Mouse (Mus musculus): ENCODE measurements around the gene Lrig2.

The Lrig2 gene

DNA sequence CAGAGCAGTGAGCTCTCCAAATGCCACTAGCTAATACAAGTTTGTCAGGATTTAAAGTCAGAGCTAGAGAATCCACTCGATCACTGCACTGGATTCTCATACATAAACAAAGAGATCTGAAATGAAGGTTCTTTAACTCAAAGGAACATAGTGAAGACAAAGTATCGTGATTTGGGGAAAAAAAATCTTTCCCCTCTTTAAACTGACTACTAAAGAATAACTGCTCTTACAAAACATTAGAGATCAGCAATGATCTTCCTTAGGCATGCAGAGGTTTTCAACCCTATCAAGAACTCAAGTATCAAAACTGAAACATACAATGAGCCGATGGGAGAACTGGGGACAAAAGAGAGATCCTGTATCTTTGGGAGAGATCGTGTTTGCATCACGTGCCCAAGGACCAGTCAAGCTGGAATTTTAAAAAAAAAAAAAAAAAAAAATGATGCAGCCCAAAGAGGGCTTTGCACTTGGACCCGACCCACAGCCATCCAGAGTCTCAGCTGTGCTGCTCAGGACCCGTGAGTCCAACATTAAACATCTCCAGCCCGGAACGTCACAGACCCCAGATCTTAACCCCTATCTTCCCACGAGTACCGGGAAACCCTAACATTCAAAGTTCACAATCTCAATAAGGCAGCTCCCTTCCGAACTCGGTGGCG, 818 bp downstream of the Lrig2 start:
- DNase-seq (ENCODE audit: low spot score in 2 of 2) = no peak

DNA sequence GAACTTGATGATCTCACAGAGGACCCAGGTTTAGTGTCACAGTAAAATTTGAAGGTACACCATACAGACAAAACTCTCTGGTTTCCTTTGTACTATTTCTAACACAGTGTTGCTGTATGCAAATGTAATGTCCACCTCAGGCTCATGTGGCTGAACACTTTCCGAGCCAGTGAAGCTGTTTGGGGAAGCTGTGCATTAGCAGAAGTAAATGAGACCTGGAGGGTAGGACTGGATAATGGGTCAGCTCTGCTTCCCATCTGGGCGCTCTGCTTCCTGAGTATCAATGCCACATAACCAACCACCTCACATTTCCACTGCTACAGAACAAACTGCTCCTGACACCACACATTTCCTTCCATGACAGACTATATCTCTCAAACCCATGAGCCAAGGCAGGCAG, 10.1 kb downstream of the Lrig2 start:
- peak in 1 of 2 experiments; percentile 14 for DNase-seq (ENCODE audit: low spot score in 2 of 2)

DNA sequence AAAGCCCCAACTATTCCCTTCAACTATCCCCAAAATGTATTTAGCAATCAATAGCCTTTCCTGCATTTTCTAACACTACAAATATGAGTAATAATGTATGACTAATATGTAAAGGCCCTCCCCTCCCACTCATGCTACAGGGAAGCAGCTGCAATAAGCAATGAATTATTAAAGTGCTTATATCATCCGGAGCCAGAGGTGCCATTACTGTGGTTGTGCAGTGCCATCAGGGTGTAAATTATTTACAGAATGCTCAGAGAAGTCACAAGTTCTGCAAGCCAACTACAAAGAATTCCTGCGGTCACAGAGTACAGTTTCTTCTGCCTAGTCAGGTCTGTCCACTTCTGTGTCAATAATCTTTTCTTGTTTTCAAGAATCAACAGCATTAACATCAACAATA, 10.8 kb downstream of the Lrig2 start:
- DNase-seq (ENCODE audit: low spot score in 2 of 2) = no peak

DNA sequence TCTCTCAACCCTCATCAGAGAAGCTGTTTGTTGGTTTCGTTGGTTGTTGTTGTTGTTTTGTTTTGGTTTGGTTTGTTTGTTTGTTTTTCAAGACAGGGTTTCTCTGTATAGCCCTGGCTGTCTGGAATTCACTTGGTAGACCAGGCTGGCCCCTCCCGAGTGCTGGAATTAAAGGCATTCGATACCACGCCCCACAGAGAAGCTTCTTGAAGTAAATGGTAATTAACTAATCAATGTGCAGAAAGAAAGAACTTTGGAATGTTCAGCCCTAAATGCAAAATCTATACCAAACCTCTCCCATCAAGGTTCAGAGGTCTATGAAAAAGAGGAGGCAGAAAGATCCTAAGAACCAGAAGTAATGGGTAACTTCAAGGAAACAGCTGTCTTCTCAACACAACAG, 15.5 kb downstream of the Lrig2 start:
- DNase-seq (ENCODE audit: low spot score in 2 of 2) = no peak

DNA sequence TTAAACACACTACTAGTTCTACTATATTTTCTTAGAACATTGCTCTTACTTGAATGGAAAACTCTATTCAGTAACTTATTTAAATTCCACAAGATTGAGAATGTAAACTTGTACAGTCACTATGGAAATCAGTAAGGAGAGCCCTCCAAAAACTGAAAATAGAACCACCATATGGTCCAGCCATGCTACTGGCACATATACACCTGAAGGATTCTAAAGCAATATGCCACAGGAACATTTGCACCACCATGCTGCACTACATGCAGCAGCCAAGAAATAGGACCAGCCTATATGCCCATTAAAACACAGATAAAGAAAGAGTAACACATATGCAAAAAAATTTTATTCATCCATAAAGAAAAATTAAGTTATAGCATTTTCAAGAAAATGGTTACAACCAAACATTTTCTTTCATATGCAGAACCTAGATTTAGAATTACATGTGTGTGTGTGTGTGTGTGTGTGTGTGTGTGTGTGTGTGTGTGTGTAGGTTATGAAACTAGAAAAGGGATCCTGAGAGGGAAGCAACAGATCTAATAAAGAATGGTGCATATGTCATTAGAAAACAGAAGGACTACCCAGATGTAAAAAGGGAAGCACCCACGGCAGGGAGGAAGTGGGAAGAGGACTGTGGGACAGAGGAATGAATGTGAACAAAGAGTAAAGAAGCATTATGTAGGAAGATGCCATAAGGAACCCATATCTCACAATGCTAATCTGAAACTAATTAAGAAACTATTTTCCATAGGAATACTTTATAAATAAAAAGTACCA, 30.6 kb downstream of the Lrig2 start:
- DNase-seq (ENCODE audit: low spot score in 2 of 2) = no peak

DNA sequence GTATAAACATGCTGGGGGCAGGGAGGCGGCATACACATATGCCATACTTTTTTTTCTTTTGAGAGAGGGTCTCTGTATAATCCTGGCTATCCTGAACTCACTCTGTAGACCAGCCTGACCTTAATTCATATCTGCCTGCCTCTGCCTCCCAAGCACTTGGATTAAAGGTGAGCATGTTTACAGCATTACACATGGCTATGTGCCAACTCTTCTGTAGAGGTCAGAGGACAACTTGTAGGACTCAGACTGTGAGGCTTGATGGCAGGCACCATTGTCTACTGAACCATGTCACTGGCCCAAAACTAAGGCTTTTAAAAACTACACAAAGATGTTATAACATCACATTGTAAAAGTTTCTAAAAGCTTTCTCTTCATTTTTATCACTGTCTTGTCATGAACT, 33.7 kb downstream of the Lrig2 start:
- DNase-seq (ENCODE audit: low spot score in 2 of 2) = no peak

DNA sequence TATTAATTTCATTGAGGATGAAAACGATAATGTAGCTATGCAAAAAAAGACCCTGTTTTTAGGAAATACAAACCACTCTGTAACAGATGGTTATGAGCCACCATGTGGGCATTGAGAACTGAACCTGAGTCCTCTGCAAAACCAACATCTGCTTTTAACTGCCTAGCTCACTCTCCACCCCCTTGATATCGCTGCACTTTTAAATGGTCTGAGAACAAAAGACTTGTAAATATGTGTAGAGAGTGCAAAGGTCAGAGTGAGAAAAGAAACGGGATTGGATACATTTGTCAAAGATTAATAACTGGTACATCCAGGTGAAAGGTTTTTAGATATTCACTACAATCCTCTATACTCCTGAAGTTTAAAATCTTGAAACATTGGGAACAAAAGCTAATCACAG, 42.3 kb downstream of the Lrig2 start:
- DNase-seq (ENCODE audit: low spot score in 2 of 2) = no peak

DNA sequence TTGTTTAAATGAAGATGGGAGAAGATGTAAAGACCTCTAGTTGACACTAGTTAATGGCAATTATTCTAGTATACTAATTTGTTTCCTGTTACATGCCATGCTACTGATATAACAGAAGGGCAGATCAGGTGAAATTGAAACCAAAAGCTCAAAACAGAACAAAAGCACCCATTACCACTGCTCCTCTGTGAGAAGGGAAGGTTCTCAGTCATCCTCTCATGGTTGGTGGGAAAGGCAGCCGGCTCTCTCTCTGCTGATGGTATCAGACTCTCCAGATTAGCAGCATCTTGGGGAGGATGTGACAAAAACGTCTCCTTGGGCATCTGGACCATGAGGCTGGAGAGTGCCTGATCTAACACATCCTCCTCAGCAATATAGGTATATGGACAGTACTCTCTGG, 50.5 kb downstream of the Lrig2 start:
- DNase-seq (ENCODE audit: low spot score in 2 of 2) = no peak

DNA sequence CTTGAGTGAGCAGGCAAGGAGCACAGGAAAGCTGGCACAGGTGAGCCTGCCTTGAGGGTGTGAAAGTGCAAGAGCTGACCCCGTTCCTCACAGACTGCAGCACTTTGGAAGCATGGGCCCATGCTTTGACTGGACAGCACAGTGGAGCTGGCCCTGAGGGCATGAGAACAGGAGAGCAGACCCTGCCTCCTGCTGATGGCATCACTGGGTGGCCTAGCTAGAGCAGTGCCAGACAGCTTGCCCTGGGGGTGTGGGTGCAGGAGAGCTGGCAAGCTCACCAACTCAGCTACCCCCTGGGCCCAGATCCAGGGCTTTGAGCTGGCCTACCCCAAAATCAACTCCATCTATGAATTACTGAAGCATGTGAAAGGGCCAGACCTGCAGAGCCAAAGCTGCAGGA, 53.1 kb downstream of the Lrig2 start:
- DNase-seq (ENCODE audit: low spot score in 2 of 2) = no peak

DNA sequence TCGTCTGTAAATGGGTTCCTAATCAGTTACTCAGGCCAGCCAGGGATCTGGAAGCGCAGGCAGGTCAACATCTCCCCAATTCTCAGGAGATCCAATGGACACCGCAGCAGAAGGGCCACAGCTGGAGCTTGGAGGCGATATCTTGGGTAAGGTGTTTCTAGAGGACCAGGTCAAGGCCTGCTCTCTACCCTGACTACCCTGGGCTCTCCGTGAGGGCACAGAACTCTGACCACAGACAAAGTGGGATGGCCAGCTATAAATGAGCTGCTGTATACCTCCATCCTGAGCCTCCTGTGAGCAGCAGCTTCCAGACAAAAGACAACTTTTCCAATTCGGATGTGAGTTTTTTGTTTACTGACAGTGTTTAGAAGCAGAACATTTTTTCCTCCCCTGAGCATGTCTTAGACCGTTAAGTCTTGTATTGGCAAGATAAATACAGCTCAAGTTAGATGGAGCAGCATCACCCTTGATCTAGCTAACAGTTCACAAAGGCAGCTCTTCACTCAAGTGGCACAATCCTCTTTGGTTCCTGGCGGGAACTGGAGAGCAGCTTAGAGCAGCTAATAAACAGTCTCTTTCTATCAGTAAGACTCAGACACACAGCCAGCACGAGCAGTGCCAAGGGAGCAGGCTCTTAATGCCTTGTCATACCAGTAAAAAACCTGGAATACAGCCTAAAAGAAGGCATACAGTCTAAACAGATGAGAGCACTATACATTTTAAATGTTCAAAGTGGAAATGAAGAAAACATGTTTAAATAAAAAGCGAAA, 56.0 kb downstream of the Lrig2 start:
- DNase-seq (ENCODE audit: low spot score in 2 of 2) = no peak

DNA sequence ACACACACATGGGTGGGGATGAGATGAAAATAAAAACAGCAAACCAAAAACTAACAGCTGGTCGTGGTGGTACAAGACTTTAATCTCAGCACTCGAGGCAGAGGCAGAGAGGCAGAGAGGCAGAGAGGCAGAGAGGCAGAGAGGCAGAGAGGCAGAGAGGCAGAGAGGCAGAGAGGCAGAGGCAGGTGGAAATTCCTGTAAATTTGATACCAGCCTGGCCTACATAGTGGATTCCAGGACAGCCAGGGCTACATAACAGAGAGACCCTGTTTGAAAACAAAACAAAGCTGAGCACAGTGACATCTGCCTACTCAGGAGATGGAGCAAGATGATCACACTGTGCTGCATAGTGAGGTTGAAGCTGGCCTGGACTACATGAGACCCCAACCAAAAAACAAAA, 64.5 kb downstream of the Lrig2 start:
- no peak for DNase-seq (ENCODE audit: low spot score in 2 of 2)

DNA sequence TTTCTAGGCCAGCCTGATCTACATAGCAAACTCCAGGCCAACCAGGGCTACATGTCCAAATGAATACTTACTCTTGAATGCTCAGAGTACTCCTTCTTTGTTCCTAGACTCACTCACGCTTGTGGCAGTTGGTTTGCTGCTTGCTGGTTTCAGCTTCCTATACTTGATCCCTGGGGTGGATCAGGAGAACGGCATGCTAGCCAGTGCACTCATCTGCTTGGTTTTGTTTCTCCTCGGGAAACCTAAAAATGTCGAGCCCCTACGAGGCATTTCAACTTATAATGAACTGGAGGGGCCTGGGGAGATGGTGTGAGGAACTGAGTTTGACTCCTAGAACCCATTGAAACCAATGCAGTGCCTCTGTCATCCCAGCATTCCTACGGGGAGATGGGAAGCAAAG, 65.0 kb downstream of the Lrig2 start:
- no peak for DNase-seq (ENCODE audit: low spot score in 2 of 2)

DNA sequence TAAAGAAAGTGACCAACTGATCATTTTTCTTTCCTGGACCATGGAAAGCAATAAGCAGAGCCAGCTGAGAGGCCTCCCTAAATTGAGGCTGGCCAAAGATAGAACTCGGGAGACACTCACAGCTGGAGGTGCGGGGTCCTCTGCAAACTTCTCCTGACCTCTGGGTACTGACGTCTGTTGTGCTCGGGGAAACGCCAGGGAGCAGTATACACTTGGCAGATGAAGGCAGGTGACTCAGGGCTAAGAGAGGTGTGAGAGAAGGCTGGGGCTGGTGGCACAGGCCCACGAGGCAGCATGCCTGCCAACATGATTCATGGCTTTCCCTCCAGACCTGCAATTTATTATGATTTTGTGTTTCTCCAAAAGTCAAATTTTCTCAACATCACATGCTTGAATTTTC, 66.1 kb downstream of the Lrig2 start:
- DNase-seq (ENCODE audit: low spot score in 2 of 2) = no peak

DNA sequence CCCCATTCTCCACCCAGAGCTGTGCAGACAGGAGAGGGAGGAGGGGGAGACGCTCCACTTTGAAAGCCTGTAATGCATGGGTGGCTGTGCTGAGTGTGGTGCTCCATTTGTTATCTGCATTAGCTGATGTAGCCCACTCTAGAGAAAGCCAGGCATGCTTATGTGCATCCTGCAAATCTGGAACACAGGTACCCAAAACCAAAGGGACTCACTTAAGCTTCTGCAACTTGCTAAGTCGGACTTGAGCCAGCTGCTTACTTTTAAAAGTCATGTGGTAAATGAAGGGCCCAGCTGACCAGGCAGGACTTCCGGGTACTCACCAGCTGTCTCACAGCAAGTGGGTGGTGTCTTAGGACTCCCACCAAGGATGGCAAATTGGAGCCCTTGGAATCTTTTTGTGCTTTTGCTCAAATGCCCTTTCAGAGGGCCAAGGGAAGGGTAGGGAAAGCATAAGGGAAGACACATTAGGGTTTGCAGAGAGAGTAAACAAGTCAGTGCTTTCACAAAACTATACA, 66.7 kb downstream of the Lrig2 start:
- DNase-seq (ENCODE audit: low spot score in 2 of 2) = no peak

DNA sequence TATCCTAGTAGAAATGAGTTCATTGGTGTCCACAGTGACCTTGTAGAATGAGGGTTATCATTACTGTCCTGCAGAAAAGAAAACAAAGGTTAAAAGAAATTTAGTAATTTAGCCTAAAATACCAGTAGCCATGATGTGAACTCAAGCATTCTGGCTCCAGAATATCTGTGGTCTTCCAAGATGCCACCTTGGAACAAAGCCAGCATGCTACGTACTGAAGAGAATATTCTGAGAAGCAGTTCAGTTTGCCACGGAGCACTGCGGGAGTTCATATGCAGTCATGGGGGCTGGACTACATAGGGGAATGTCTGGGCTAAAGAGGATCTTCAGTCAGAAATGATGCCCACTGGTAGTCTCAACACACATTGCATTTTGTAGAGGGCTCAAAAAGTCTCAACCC, 67.6 kb downstream of the Lrig2 start:
- no peak for DNase-seq (ENCODE audit: low spot score in 2 of 2)

DNA sequence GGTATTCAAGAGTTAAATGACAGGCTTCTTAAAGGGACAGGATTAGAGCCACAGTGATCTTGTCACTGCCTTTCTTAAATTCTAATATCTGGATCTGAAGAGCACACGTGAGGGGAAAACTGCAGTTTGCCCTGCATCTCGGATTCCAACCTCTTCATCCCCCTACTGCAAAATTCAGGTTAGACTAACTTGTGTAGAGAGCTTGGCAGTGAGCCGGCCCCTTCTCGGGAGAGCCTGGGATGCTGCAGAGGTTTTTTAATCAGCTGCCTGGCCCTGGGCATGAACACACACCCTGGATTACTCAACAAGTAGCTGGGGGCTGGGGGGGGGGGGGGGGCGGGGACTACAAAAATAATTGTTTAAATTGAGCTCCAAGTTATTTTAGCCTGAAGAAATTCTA, 69.4 kb downstream of the Lrig2 start:
- DNase-seq (ENCODE audit: low spot score in 2 of 2) = no peak

DNA sequence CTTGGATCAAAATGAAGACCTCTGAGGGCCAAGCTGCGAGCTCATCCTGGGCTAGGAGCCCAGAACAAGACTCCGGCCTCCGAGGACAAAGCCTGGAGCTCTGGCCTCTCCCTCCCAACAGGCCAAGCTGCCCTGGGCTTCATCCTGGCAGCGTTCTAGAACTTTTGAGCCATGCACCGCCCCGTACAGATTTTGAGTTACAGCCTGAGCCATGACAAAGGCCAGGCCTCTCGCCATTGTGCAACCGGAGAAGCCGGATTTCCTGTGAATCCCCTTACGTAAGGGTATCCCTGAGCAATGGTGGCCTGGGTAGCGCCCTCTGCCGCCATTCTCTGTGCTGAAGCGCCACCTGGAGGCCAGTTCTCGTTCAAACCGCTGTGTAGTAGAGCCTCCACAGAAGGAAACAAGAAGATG, 69.8 kb downstream of the Lrig2 start:
- DNase-seq (ENCODE audit: low spot score in 2 of 2) = peak; percentile 73 to 79

DNA sequence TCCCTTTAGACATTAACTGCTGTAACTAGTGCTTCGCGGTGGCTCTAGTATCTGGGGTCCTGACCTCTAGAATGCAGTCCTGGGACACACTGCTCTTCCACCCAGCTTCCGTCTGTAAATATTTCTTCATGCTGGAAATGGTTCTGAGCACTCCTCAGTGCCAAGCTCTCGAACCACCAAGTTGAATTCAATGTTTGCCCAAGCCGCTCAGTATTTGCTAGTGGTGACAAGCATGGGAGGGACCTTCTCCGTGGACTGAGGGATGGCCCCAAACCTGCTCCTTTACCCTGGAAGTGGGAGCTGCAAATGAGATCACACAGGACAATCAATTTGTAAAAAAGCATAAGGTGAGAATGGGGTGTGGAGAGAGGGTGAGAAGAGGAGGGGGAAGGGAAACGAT, 70.3 kb downstream of the Lrig2 start:
- DNase-seq (ENCODE audit: low spot score in 2 of 2) = no peak

DNA sequence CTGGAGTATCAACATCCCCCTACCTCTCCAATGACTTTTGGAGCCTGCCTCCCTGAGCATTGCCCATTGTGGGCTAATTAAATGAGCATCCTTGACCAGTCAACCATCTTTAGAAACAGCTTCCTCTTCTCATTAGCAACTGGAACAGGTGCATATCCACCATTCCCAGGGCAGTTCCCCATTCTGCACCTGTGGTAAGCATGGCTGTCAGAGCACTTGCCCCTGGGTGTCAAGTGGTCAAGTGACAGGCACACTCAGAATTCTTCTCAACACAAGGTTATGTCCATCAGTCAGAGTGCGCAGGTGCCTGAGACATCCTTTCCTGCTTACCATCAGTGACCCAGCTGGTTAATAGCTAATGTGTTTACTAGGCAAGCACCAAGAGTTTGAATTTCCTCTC, 72.9 kb downstream of the Lrig2 start:
- no peak for DNase-seq (ENCODE audit: low spot score in 2 of 2)

DNA sequence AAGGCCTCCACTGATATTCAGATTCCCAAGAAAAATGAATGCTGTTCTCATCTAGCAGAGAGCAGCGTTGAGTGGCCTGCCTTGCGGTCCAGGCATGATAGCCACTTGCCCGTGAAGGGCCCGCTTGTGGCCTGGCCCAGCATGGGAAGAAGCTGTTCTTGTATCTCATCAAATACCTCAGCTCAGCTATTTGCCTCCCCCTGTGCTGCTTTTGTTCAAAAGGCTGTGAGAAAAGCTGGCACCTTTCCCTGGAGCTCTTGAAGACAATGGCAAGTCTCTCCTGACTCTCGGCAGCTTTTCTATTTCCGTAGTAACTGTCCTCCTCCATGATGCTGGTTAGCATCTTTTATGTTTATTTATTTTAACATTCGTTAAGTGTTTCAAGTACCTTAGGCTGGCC, 74.1 kb downstream of the Lrig2 start:
- no peak for DNase-seq (ENCODE audit: low spot score in 2 of 2)

DNA sequence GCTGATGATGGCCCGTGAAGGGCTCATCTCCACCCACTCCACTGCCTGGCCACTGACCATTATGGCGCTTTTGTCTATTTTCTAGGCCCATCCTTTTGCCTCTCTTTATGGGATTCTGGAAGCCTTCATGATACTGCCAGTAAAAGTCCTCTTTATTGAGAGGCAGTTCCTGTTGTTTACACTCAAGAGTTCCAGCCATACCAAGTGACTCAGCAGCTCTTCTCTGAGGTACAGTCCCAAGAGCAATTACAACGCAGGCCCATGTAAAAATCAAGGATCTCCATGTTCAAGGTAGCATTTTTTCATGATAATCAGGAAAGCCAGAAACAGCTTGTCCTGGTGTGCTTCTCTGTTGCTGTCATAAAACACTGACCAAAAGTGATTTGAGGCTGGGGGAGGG, 75.8 kb downstream of the Lrig2 start:
- no peak for DNase-seq (ENCODE audit: low spot score in 2 of 2)

DNA sequence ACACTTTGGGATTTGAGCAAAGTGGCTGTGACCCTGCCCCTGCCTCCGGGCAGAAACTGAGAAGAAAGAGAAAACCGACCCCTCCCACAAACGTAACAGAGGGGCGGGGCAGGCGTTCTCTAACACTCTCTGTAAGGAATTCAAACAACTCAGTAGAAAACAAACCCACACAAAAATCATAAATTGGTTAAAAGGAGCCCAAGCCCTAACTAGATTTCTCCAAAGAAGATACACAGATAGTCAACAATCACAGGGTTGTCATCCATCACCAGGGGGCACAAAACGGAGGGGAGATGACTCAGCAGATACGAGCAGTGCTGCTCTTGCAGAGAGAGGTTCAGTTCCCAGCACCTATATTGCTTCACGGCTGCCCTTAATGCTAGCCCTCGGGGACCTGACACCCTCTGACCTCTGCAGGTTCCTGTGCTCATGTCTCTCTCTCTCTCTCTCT, 77.4 kb downstream of the Lrig2 start:
- no peak for DNase-seq (ENCODE audit: low spot score in 2 of 2)

DNA sequence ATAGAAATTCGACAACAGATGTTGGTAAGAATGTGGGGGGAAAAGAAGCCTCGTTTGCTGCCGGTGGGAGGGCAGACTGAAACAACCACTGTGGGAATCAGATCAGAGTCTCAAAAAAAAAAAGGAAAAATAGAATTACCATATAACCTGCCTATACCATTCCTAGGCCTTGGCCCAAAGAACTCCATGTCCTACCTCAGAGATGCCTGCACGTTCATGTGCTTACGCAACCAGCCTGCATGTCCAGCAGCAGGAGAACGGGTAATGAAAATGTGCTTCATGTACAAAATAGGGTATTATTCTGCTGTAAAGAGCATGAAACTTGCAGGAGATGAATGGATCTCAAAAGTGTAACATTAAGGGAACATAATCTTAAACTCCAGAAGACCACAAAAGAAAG, 79.1 kb downstream of the Lrig2 start:
- DNase-seq (ENCODE audit: low spot score in 2 of 2) = no peak

Data from natural killer cell, adult 2 months (primary cell).